Mouse (Mus musculus) stomach, embryonic 16.5 days (tissue): ENCODE measurements around the gene Pdgfc. TPM values are rescaled to one million over a fixed set of nuclear protein-coding genes. Genes with fewer than 3 reads are reported as not detected.

Experiments used
- ATAC-seq: fragments of 200-750 bp; cut with Nextera tagmentation; 2 replicates; pipeline ENCODE4 v1.8.0; 2017; ENCODE audit warnings: moderate number of reproducible peaks, moderate TSS enrichment; ENCODE audit not compliant: insufficient read depth, low FRiP score
- H3K27ac ChIP-seq: fragments of 300-500 bp; sonication (generic); 2 replicates; pipeline ENCODE4 v1.5.1; 2014; ENCODE audit warnings: low read length
- H3K27me3 ChIP-seq: fragments of 300-500 bp; sonication (generic); 2 replicates; pipeline ENCODE4 v1.6.1; 2014; ENCODE audit warnings: low read length, control low read depth, mixed read lengths; ENCODE audit not compliant: control insufficient read depth, insufficient read depth
- H3K36me3 ChIP-seq: fragments of 300-500 bp; sonication (generic); 2 replicates; pipeline ENCODE4 v1.6.1; 2014; ENCODE audit warnings: low read length; ENCODE audit not compliant: control insufficient read depth, insufficient read depth
- H3K4me1 ChIP-seq: fragments of 300-500 bp; sonication (generic); 2 replicates; pipeline ENCODE4 v1.6.1; 2014; ENCODE audit warnings: low read length, control low read depth, mixed read lengths; ENCODE audit not compliant: control insufficient read depth, insufficient read depth
- H3K4me2 ChIP-seq: fragments of 300-500 bp; sonication (generic); 2 replicates; pipeline ENCODE4 v1.6.1; 2014; ENCODE audit warnings: low read depth, low read length, mixed read lengths
- H3K4me3 ChIP-seq: fragments of 300-500 bp; sonication (generic); replicated peaks from 2 replicates; pipeline ENCODE4 v1.5.1; 2014; ENCODE audit warnings: mild to moderate bottlenecking, low read length
- H3K9ac ChIP-seq: fragments of 300-500 bp; sonication (generic); 2 replicates; pipeline ENCODE4 v1.6.1; 2014; ENCODE audit warnings: low read length
- H3K9me3 ChIP-seq: fragments of 300-500 bp; sonication (generic); replicated peaks from 2 replicates; pipeline ENCODE4 v1.6.1; 2016; ENCODE audit warnings: low read length, control low read depth; ENCODE audit not compliant: control insufficient read depth
- WGBS: fragments of 180-500 bp; shearing (Covaris S2); extraction: QIAGEN DNeasy Blood & Tissue Kit; methylation state at CpG from one replicate; pipeline ENCODE4 v1.1.7; 2014; 5-methylcytosine and 5-hydroxymethylcytosine counted together
- polyA plus RNA-seq: library from polyadenylated mRNA; unstranded; fragments of >200 nt; fragmentation: Nextera tagmentation; extraction: Ambion mirVana; gene quantifications from 2 replicates; pipeline ENCODE4 v1.2.1, GENCODE M21; 2015

The Pdgfc gene
- polyA plus RNA-seq, 1 experiment from 2014 or later: 15.5 TPM

GRCm38 (mm10) chr3:81160457-81161165 lies 124.4 kb downstream of the Pdgfc start:
- no peak for ATAC-seq
- Histone ChIP-seq H3K9me3 (no peaks in the 10 kb centered on the region), H3K9ac (no peak overlapping the region), H3K27me3 (no peaks in the 10 kb centered on the region), H3K36me3 (no peaks in the 10 kb centered on the region), H3K27ac (no peak overlapping the region), H3K4me1 (no peaks in the 10 kb centered on the region), H3K4me2 (no peak overlapping the region), H3K4me3 (no peak overlapping the region)

DNA sequence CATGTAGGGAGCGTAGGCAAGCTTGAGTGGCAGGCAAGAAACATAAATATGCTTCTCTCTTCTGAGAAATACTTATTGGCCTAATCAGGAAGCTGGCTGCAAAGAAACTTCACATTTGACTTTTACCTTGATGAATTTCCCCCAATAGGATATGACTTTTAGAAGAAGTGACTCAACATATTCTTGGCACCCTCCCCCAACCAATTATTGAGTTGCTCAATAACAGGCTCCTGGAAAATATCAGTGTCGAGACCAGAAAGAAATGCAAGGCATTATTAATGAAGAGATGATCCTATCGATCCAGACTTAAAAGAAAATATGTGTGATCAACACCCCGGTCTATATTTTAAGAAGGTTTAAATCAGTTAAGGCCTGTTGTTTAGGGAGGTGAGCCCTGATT lies 125.9 kb downstream of the Pdgfc start:
- no peaks in the 10 kb centered on the region for H3K9me3 ChIP-seq
- H3K27me3 ChIP-seq: no peaks in the 10 kb centered on the region
- H3K4me2 ChIP-seq: no peak overlapping the region
- no peak overlapping the region for H3K27ac ChIP-seq
- no peak overlapping the region for H3K4me3 ChIP-seq
- no peaks in the 10 kb centered on the region for H3K36me3 ChIP-seq
- no peak overlapping the region for H3K9ac ChIP-seq
- WGBS: 82% methylated on average over 4 of the region's 4 CpGs
- no peaks in the 10 kb centered on the region for H3K4me1 ChIP-seq
- no peak for ATAC-seq

- Histone ChIP-seq H3K4me3 (no peak overlapping the region), H3K9me3 (no peaks in the 10 kb centered on the region), H3K4me1 (no peaks in the 10 kb centered on the region), H3K9ac (no peak overlapping the region), H3K27ac (no peak overlapping the region), H3K4me2 (no peak overlapping the region), H3K36me3 (no peaks in the 10 kb centered on the region), H3K27me3 (no peaks in the 10 kb centered on the region)
- ATAC-seq: no peak
- WGBS: 89% methylated on average over 5 of the region's 5 CpGs
Measured at GRCm38 (mm10) chr3:81164091-81164490, 127.9 kb downstream of the Pdgfc start.

DNA sequence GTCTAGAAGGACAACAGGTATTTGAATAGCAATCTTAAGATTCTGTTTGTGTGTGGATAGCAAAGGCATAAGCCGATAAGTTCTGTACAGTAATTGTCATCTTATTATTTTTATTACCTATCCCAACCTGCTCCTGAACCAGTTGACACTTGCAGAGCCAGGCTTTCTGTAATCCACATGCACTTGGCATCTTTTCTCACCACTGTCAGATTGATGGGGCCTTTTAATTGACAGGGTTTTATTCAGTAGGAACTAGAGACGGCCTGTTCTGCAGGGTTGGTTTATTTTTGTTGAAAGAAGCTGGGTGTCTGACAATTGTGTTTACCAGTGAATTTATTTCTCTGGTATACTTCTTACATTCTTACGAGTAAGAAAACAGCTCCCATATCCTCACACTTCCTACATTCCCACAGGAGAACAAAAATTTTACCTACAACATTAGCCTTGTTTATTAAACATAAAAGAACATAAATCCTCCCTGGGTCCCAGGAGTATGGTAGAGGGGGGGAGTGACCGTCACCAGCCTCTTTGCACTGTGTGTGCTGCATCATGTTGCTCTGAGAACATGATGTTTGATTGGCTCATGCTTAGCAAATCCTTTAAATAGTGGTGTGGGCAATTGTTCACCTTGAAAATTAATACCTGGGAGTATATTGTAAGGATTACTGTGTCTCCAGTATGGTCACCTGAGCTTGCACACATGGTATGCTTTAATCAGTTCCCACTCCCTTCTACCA lies 134.0 kb downstream of the Pdgfc start:
- no peak for ATAC-seq

GRCm38 (mm10) chr3:81174832-81175231 lies 138.6 kb downstream of the Pdgfc start:
- ATAC-seq: no peak
- Histone ChIP-seq H3K36me3 (no peaks in the 10 kb centered on the region), H3K9me3 (no peaks in the 10 kb centered on the region), H3K4me3 (no peak overlapping the region), H3K27me3 (no peaks in the 10 kb centered on the region), H3K4me2 (no peak overlapping the region), H3K4me1 (no peaks in the 10 kb centered on the region), H3K27ac (no peak overlapping the region), H3K9ac (no peak overlapping the region)
- WGBS: 87% methylated on average over 3 of the region's 3 CpGs

More for the DNA sequence above, 134.0 kb downstream of the Pdgfc start:
- H3K9ac ChIP-seq: no peak overlapping the region
- no peaks in the 10 kb centered on the region for H3K36me3 ChIP-seq
- H3K9me3 ChIP-seq: no peaks in the 10 kb centered on the region
- H3K27me3 ChIP-seq: no peaks in the 10 kb centered on the region
- 62% methylated on average over 4 of the region's 4 CpGs for WGBS
- no peak overlapping the region for H3K27ac ChIP-seq
- no peak overlapping the region for H3K4me2 ChIP-seq
- H3K4me1 ChIP-seq: no peaks in the 10 kb centered on the region
- no peak overlapping the region for H3K4me3 ChIP-seq

DNA sequence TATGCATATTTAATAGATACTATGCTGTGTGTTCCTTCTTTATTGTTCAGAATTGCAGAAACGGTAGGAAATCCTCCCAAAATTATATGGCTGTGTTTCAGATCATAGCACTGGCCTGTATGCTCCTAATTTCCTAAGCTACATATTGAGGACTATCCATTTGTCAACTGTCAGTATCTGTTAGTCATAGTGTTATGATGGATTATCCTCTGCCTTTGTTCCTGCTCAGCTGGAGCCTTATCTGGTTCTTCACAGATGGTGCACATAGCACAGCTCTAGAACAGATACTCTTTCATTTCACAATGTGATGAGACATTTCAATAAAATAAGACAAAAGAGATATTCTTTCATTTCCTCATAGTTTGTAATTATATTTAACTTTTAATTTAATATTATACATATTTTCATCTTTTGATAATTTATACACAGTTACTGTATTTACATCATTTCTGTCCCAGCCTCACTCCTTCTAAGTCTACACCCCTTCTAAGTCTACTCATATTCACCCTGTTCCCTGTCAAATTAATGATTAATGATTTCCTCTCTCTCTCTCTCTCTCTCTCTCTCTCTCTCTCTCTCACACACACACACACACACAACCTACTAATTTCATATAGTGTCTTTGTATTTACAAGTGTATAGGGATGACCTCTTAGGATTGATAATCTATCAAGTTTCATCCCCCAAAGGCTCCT lies 145.2 kb downstream of the Pdgfc start:
- no peak overlapping the region for H3K9ac ChIP-seq
- no peaks in the 10 kb centered on the region for H3K4me1 ChIP-seq
- no peak overlapping the region for H3K27ac ChIP-seq
- H3K4me2 ChIP-seq: no peak overlapping the region
- no peak overlapping the region for H3K4me3 ChIP-seq
- no peaks in the 10 kb centered on the region for H3K27me3 ChIP-seq
- H3K36me3 ChIP-seq: no peaks in the 10 kb centered on the region
- H3K9me3 ChIP-seq: no peaks in the 10 kb centered on the region
- WGBS: 83% methylated on average over 1 of the region's 1 CpGs
- no peak for ATAC-seq

GRCm38 (mm10) chr3:81196937-81197336 lies 160.7 kb downstream of the Pdgfc start:
- Histone ChIP-seq H3K4me2 (no peak overlapping the region), H3K27ac (no peak overlapping the region), H3K36me3 (no peaks in the 10 kb centered on the region), H3K4me3 (no peak overlapping the region), H3K9ac (no peak overlapping the region), H3K27me3 (no peaks in the 10 kb centered on the region), H3K9me3 (no peaks in the 10 kb centered on the region), H3K4me1 (0 out of 2 replicates have a peak, but pooled peaks cover 2% of the 10 kb centered on the region)
- 59% methylated on average over 2 of the region's 2 CpGs for WGBS
- ATAC-seq: no peak

DNA sequence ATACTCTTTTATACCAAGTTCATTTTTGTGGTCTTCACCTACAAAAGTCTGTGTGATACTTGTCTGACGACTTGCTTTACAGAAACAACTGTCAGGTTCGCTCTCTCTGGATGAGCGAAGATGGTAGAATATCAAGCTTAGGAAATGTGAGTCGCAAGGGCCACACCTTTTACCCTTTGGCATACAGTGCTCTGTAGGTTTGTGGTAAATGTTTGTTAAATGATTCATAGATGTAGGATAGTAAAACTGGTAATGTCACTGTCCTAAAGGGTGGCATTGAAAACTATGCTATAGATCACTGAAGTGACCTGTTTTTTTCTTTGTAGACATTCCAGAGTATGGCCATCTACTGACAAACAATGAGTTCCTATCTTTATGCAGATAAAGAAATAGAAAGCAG lies 161.4 kb downstream of the Pdgfc start:
- ATAC-seq: no peak
- WGBS: 84% methylated on average over 4 of the region's 4 CpGs

DNA sequence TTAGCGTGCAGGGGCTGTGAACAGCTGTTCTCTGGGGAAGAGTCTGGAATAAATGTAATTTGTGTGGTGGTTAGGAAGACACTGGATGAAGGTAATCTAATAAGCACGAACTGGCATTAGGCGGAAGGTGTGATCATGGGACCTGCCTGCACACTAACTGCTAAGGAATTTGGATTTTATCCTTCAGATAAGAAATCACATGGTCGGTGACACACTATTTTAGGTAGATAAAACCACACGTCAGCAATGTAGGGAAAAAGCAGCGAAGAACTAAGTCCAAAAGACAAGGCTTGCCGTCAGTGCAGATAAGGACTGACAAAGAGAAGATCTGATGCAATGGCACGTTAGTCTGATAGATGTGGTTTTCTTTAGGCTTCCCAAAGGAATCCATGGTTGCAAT lies 164.4 kb downstream of the Pdgfc start:
- no peak for ATAC-seq
- 79% methylated on average over 8 of the region's 8 CpGs for WGBS

More for the DNA sequence above, 161.4 kb downstream of the Pdgfc start:
- H3K4me2 ChIP-seq: no peak overlapping the region
- no peak overlapping the region for H3K4me3 ChIP-seq
- no peak overlapping the region for H3K27ac ChIP-seq
- no peaks in the 10 kb centered on the region for H3K9me3 ChIP-seq
- no peak overlapping the region for H3K9ac ChIP-seq
- 0 out of 2 replicates have a peak, but pooled peaks cover 2% of the 10 kb centered on the region for H3K4me1 ChIP-seq
- H3K36me3 ChIP-seq: no peaks in the 10 kb centered on the region
- no peaks in the 10 kb centered on the region for H3K27me3 ChIP-seq

More for the DNA sequence above, 164.4 kb downstream of the Pdgfc start:
- Histone ChIP-seq H3K4me2 (no peak overlapping the region), H3K4me3 (no peak overlapping the region), H3K9ac (no peak overlapping the region), H3K9me3 (no peaks in the 10 kb centered on the region), H3K4me1 (peaks cover 2% of the 10 kb centered on the region; the same call in 1 of the 2 replicates), H3K36me3 (no peaks in the 10 kb centered on the region), H3K27me3 (no peaks in the 10 kb centered on the region), H3K27ac (no peak overlapping the region)
